Mouse (Mus musculus) erythroblast, adult 5-6 weeks (primary cell): ENCODE data around the gene Ntsr2. TPM values are rescaled to one million over a fixed set of nuclear protein-coding genes. Genes with fewer than 3 reads are reported as not detected.

Experiments
- total RNA-seq, 2 experiments: library from RNA; stranded (forward) in 1 of 2; stranded (reverse) in 1 of 2; fragments of 150-400 nt in 1 of 2; fragments of 200-764, 138-1000 nt in 1 of 2; gene quantifications; 2 replicates each; pipeline versions ENCODE4 v1.2.3 to v1.2.4; 2015 to 2017; ENCODE audit warnings: low replicate concordance in 2 of 2

Ntsr2 gene
- total RNA-seq, 2 experiments from 2014 or later: not detected

Other genes starting within 250 kb of the Ntsr2 start
- gene Lpin1, start 42.4 kb upstream of the Ntsr2 start, total RNA-seq (2015; ENCODE audit: low replicate concordance): 3.3 and 3.6 TPM in 2 replicates
- gene Lpin1, start 42.4 kb upstream of the Ntsr2 start, total RNA-seq (2017; ENCODE audit: low replicate concordance): 3.8 and 4.2 TPM in 2 replicates
- not detected in 2 replicates for gene Greb1, start 147.5 kb downstream of the Ntsr2 start, total RNA-seq (2015; ENCODE audit: low replicate concordance)
- not detected in 2 replicates for gene Greb1, start 147.5 kb downstream of the Ntsr2 start, total RNA-seq (2017; ENCODE audit: low replicate concordance)
- gene E2f6, start 157.6 kb downstream of the Ntsr2 start, total RNA-seq (2015; ENCODE audit: low replicate concordance): 7.7 and 10.4 TPM in 2 replicates
- 6.1 and 12.4 TPM in 2 replicates for gene E2f6, start 157.6 kb downstream of the Ntsr2 start, total RNA-seq (2017; ENCODE audit: low replicate concordance)
- 15.5 and 21.9 TPM in 2 replicates for gene Rock2, start 241.5 kb downstream of the Ntsr2 start, total RNA-seq (2015; ENCODE audit: low replicate concordance)
- gene Rock2, start 241.5 kb downstream of the Ntsr2 start, total RNA-seq (2017; ENCODE audit: low replicate concordance): 21.3 and 24.2 TPM in 2 replicates